Mouse (Mus musculus) liver, adult 2 months (tissue): ENCODE measurements at regions not wholly inside any gene's neighbourhood (a gene's known extent, or its start where the extent isn't known, plus 50 kb on each side); places are given as distances from the start of the nearest gene placed in this dataset.

ENCODE experiments used
- DNase-seq: peaks from one replicate; pipeline ENCODE4 v3.0.0-alpha.2; 2011; ENCODE audit warnings: low read depth, low spot score; ENCODE audit errors: extremely low read depth
- H3K27ac ChIP-seq: fragments of 200-500 bp; replicated peaks from 2 replicates; pipeline ENCODE4 v1.5.1; 2012; ENCODE audit warnings: low read depth, mild to moderate bottlenecking, control low read depth, inconsistent platforms, low read length; ENCODE audit not compliant: insufficient read depth
- H3K27me3 ChIP-seq: fragments of 200-500 bp; 2 replicates; pipeline ENCODE4 v1.6.1; 2012; ENCODE audit warnings: mild to moderate bottlenecking, moderate library complexity, low read length, inconsistent platforms; ENCODE audit not compliant: control insufficient read depth, insufficient read depth
- H3K36me3 ChIP-seq: fragments of 200-500 bp; 2 replicates; pipeline ENCODE4 v1.6.1; 2012; ENCODE audit warnings: low read length, inconsistent platforms; ENCODE audit not compliant: control insufficient read depth, insufficient read depth
- H3K4me1 ChIP-seq: fragments of 200-500 bp; 2 replicates; pipeline ENCODE4 v1.6.1; 2011; ENCODE audit warnings: low read length; ENCODE audit not compliant: control insufficient read depth, insufficient read depth
- H3K4me3 ChIP-seq: fragments of 200-500 bp; 2 replicates; pipeline ENCODE4 v1.5.1; 2011; ENCODE audit warnings: low read depth, mild to moderate bottlenecking, control low read depth, low read length, moderate library complexity; ENCODE audit not compliant: insufficient read depth
- H3K79me2 ChIP-seq: fragments of 200-500 bp; 2 replicates; pipeline ENCODE4 v1.6.1; 2012; ENCODE audit warnings: inconsistent platforms, mild to moderate bottlenecking, low read length, moderate library complexity; ENCODE audit not compliant: control insufficient read depth, insufficient read depth
- H3K9ac ChIP-seq: fragments of 200-500 bp; 2 replicates; pipeline ENCODE4 v1.6.1; 2012; ENCODE audit warnings: low read depth, mild to moderate bottlenecking, control low read depth, inconsistent platforms, low read length
- CTCF ChIP-seq: fragments of 200-500 bp; IDR thresholded peaks from 2 replicates; pipeline ENCODE4 v1.5.1; 2011; ENCODE audit warnings: low read depth, low read length, control low read depth
- POLR2A ChIP-seq: fragments of 200-500 bp; IDR thresholded peaks from 2 replicates; pipeline ENCODE4 v1.6.1; 2011; ENCODE audit warnings: low read length, control low read depth; ENCODE audit not compliant: insufficient read depth; ENCODE audit errors: extremely low read depth
- WGBS: fragments of 180-500 bp; shearing (Covaris S2); methylation state at CpG from one replicate; pipeline ENCODE4 v1.1.7; 2018; 5-methylcytosine and 5-hydroxymethylcytosine counted together

DNA sequence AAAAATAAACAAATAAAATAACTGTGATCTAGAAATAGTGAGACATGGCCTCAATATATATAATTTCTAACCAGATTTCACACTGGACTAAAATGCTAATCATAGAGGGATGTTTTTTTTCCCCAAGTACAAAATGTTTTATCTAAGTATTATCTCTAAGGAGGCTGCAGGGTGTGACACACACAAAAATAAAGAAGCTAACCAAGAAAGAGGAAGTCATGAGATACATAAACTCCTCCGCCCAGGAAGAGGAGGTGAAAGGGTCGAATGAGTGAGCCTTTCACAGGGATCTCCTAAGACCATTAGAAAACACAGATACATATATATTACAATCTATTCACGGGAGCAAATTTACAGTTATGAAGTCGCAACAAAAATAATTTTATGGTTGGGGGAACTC lies 623.7 kb upstream of the Adam5 start:
- DNase-seq: peak; percentile 18
- Histone ChIP-seq H3K36me3 (no peaks in the 10 kb centered on the region), H3K4me3 (no peak overlapping the region), H3K4me1 (no peaks in the 10 kb centered on the region), H3K27ac (no peak overlapping the region), H3K9ac (no peak overlapping the region), H3K79me2 (no peaks in the 10 kb centered on the region), H3K27me3 (no peaks in the 10 kb centered on the region)
- no peak for TF ChIP-seq POLR2A
- TF ChIP-seq CTCF: no peak
- 74% methylated on average over 4 of the region's 4 CpGs for WGBS

DNA sequence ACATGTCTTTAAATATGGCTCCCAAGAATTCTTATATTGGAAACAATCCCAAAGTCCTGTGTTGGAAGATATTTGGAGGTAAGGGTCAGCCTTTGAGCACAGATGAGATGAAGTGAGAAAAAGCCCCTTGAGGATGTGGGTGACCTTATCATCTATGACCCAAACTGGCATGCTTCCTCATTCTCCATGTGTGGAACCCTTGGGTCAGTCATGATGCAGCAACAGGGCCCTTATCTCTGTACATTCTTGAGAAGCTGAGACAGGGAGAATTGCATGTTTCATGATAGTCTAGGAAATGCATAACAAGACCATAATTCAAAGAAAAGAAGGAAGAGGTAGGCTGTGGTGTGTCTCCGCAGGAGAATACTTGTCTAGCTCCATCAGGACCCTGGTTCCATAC lies 621.8 kb upstream of the Adam5 start:
- Histone ChIP-seq H3K4me1 (no peaks in the 10 kb centered on the region), H3K27me3 (no peaks in the 10 kb centered on the region), H3K79me2 (no peaks in the 10 kb centered on the region), H3K9ac (no peak overlapping the region), H3K4me3 (no peak overlapping the region), H3K27ac (no peak overlapping the region), H3K36me3 (no peaks in the 10 kb centered on the region)
- DNase-seq: no peak
- 98% methylated on average over 1 of the region's 1 CpGs for WGBS
- no peak for TF ChIP-seq POLR2A
- no peak for TF ChIP-seq CTCF

DNA sequence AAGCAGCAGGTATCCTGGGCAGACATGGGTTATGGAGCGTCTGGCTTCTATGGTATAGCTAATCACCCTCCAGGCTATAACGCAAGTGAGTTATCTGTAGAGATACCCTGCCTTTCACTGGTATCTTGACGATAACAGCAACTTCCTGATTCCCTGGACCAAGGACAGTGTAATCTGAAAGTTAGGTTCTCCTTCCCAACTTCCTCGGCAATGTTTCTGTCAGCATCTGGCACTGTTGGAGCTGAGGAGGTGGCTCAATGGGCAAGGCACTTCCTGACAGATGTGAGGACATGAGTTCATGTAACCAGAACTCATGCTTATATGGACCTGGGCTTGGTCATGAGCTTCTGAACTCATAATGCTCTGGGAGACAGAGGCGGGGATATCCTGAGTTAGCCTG lies 620.9 kb upstream of the Adam5 start:
- no peak overlapping the region for H3K9ac ChIP-seq
- H3K27me3 ChIP-seq: no peaks in the 10 kb centered on the region
- H3K79me2 ChIP-seq: no peaks in the 10 kb centered on the region
- 66% methylated on average over 5 of the region's 5 CpGs for WGBS
- no peak overlapping the region for H3K4me3 ChIP-seq
- H3K36me3 ChIP-seq: no peaks in the 10 kb centered on the region
- no peak overlapping the region for H3K27ac ChIP-seq
- peak; percentile 22 for DNase-seq
- no peak for TF ChIP-seq CTCF
- TF ChIP-seq POLR2A: no peak
- no peaks in the 10 kb centered on the region for H3K4me1 ChIP-seq

DNA sequence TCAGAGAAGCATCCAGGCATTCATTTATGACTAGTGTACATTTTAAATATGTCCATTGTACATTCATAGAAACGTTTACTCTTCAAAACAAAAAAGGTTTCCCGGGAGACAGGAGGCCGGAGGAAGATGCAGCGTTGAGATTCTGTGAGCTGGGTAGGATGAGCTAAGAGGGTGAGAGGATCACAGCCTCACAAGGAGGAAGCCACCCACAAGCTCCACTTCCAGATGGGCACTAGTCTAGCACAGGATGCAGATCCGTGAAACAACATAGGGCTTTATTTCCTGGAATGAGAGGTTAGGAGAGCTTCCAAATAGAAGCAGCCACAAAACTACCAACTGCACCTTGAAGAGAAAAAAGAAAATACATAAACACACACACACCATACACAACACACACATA lies 619.4 kb upstream of the Adam5 start:
- no peaks in the 10 kb centered on the region for H3K79me2 ChIP-seq
- no peaks in the 10 kb centered on the region for H3K27me3 ChIP-seq
- 83% methylated on average over 5 of the region's 5 CpGs for WGBS
- H3K9ac ChIP-seq: no peak overlapping the region
- TF ChIP-seq CTCF (no peak), POLR2A (no peak)
- DNase-seq: no peak
- no peak overlapping the region for H3K27ac ChIP-seq
- no peak overlapping the region for H3K4me3 ChIP-seq
- H3K36me3 ChIP-seq: no peaks in the 10 kb centered on the region
- 0 out of 2 replicates have a peak, but pooled peaks cover 2% of the 10 kb centered on the region for H3K4me1 ChIP-seq

DNA sequence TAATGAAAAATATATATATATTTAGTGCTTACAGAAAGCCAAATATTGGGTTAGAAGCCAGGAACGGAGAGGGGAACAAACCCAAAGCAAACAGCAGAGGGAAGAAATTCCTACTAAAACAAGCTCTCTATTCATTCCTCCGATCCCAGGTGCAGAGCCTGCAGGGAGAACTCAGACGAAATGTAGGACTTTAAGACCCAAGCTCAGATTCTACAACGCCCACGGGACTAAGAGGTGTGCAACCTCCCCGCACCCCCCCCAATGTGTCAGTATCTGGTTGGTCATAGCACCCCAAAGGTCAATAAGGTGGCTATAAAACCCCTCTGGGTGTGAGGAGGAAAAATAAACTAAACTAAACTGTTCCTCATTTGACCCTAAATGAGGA lies 616.9 kb upstream of the Adam5 start:
- no peak overlapping the region for H3K27ac ChIP-seq
- H3K4me1 ChIP-seq: 0 out of 2 replicates have a peak, but pooled peaks cover 2% of the 10 kb centered on the region
- TF ChIP-seq POLR2A: no peak
- no peak for TF ChIP-seq CTCF
- no peaks in the 10 kb centered on the region for H3K36me3 ChIP-seq
- no peaks in the 10 kb centered on the region for H3K79me2 ChIP-seq
- no peak overlapping the region for H3K9ac ChIP-seq
- 35% methylated on average over 6 of the region's 6 CpGs for WGBS
- DNase-seq: no peak
- H3K27me3 ChIP-seq: no peaks in the 10 kb centered on the region
- no peak overlapping the region for H3K4me3 ChIP-seq

DNA sequence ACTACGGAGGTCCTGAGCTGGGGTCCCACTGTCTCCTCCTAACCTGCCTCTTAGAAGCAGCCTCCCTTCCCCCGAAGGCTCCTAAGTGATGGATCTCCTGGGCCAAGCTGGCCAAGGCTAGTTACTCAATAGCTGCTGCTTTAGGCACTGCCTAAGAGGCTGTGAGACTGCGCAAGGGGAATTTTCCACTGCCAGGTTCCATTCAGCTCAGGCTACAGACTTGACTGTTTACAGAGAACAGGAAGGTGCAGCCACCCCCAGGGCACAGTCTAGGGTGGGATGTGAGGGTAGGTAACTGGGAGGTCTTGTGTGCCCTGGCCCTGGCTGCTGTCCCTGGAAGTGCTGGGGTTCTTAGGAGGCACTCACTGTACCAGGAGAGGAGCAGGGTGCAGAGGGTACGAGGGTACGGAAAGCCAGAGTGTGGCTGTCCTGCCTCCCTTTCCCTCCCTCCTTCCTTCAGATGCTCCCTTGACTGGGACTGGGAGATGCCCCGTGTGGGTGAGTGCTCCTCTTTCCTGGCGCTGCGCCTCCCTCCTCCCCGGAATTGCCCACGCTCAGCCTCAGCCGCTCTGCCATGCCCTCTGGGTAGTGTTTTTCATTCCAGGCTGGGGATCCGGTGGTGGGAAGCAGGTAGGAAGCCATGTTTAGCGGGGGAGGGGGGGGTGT lies 616.4 kb upstream of the Adam5 start:
- Histone ChIP-seq H3K4me1 (0 out of 2 replicates have a peak, but pooled peaks cover 2% of the 10 kb centered on the region), H3K36me3 (no peaks in the 10 kb centered on the region), H3K4me3 (no peak overlapping the region), H3K27ac (no peak overlapping the region), H3K27me3 (no peaks in the 10 kb centered on the region), H3K79me2 (no peaks in the 10 kb centered on the region), H3K9ac (no peak overlapping the region)
- DNase-seq: no peak
- 22% methylated on average over 13 of the region's 13 CpGs for WGBS
- TF ChIP-seq POLR2A (no peak), CTCF (no peak)
